In genomic region chr14:18271666-18272065, GRCm38 (mm10) we compare ENCODE assay signal across 8 mouse cellular contexts. TPM values are rescaled to one million over a fixed set of nuclear protein-coding genes. Genes with fewer than 3 reads are reported as not detected.
DNase-seq lines count a peak whose midpoint lies in the region; ATAC-seq and TF ChIP-seq lines count a peak whose summit lies in the region.

No protein-coding gene starts in this region.

- intact Hi-C loops in gastrocnemius, adult 2 months (cut with DNase I) = loop anchor here (2.0 to 5.0 kb wide), 2 partner anchors 34 to 59 kb away; partner anchors contain the start of genes Nr1d2 and Ube2e1
- intact Hi-C loops in gastrocnemius, postnatal 36 days (cut with DNase I) = loop anchor here (2.0 kb wide), 1 partner anchor 33 kb away; the partner anchor contains the start of gene Nr1d2
- intact Hi-C loops in left cerebral cortex, postnatal 10 days (cut with DNase I) = loop anchor here (5.0 kb wide), 1 partner anchor 59 kb away; no protein-coding TSS in a partner anchor

- peak overlapping the region; percentile 67 for H3K9ac ChIP-seq in ES-Bruce4 (ENCODE audit: low read depth, poor library complexity, severe bottlenecking)
- H3K9ac ChIP-seq in forebrain, embryonic 14.5 days (ENCODE audit: low read length) = peak overlapping the region; percentile 80
- H3K9ac ChIP-seq in liver, postnatal 0 days (replicated peaks) = peak overlapping the region; percentile 66

- TF ChIP-seq EP300 in ES-Bruce4 (IDR thresholded peaks at IDR 0.05; ENCODE audit: insufficient read depth, low read depth, low read length) = no peak
- no peak for TF ChIP-seq EP300 in liver, postnatal 0 days (IDR thresholded peaks at IDR 0.05; ENCODE audit: low read depth)

- TF ChIP-seq CTCF in gastrocnemius, adult 2 months (IDR thresholded peaks at IDR 0.05) = no peak
- no peak for TF ChIP-seq CTCF in ES-Bruce4 (IDR thresholded peaks at IDR 0.05; ENCODE audit: low read depth, low read length)
- TF ChIP-seq CTCF in liver, postnatal 0 days (IDR thresholded peaks at IDR 0.05; ENCODE audit: low read depth) = no peak

- no peaks in the 10 kb centered on the region for H3K9me3 ChIP-seq in ES-Bruce4 (replicated peaks; ENCODE audit: control insufficient read depth, insufficient read depth, low read length, poor library complexity, severe bottlenecking)
- no peaks in the 10 kb centered on the region for H3K9me3 ChIP-seq in forebrain, embryonic 14.5 days (replicated peaks; ENCODE audit: control insufficient read depth, low read length)
- no peaks in the 10 kb centered on the region for H3K9me3 ChIP-seq in liver, postnatal 0 days (ENCODE audit: low read length)

- H3K27ac ChIP-seq in gastrocnemius, adult 2 months = peak overlapping the region; percentile 91
- no peak overlapping the region for H3K27ac ChIP-seq in ES-Bruce4 (ENCODE audit: insufficient read depth, low read length)
- no peak overlapping the region for H3K27ac ChIP-seq in forebrain, embryonic 14.5 days (ENCODE audit: low read depth, low read length)
- peak overlapping the region; percentile 83 for H3K27ac ChIP-seq in liver, postnatal 0 days (ENCODE audit: low read depth)

- no peaks in the 10 kb centered on the region for H3K27me3 ChIP-seq in ES-Bruce4 (ENCODE audit: control insufficient read depth, insufficient read depth, low read length, poor library complexity, severe bottlenecking)
- H3K27me3 ChIP-seq in forebrain, embryonic 14.5 days (replicated peaks; ENCODE audit: control insufficient read depth, insufficient read depth, low read length) = no peaks in the 10 kb centered on the region
- H3K27me3 ChIP-seq in liver, postnatal 0 days (ENCODE audit: insufficient read depth, low read length) = no peaks in the 10 kb centered on the region

- no peak for ATAC-seq in forebrain, embryonic 14.5 days
- no peak for ATAC-seq in liver, postnatal 0 days

- peaks cover 35% of the 10 kb centered on the region for H3K36me3 ChIP-seq in ES-Bruce4 (ENCODE audit: control insufficient read depth, insufficient read depth, low read length, poor library complexity, severe bottlenecking)
- H3K36me3 ChIP-seq in forebrain, embryonic 14.5 days (ENCODE audit: control insufficient read depth, insufficient read depth, low read length) = peaks cover 19% of the 10 kb centered on the region
- peaks cover 11% of the 10 kb centered on the region for H3K36me3 ChIP-seq in liver, postnatal 0 days (replicated peaks; ENCODE audit: insufficient read depth, low read length)

- H3K4me1 ChIP-seq in ES-Bruce4 (ENCODE audit: control insufficient read depth, insufficient read depth, low read length) = peaks cover 1% of the 10 kb centered on the region
- H3K4me1 ChIP-seq in forebrain, embryonic 14.5 days (ENCODE audit: control insufficient read depth, insufficient read depth, low read length) = peaks cover 14% of the 10 kb centered on the region; the same call in 1 of the 2 replicates
- peaks cover 5% of the 10 kb centered on the region; the same call in 1 of the 2 replicates for H3K4me1 ChIP-seq in liver, postnatal 0 days (ENCODE audit: insufficient read depth)

- H3K4me3 ChIP-seq in gastrocnemius, adult 2 months = peak overlapping the region; percentile 84
- peak overlapping the region; percentile 95 for H3K4me3 ChIP-seq in ES-Bruce4 (ENCODE audit: low read depth, low read length)
- peak overlapping the region; percentile 87 for H3K4me3 ChIP-seq in forebrain, embryonic 14.5 days (ENCODE audit: low read depth, low read length)
- peak overlapping the region; percentile 72 for H3K4me3 ChIP-seq in liver, postnatal 0 days (ENCODE audit: low read depth, low read length)

- no peak for TF ChIP-seq POLR2A in ES-Bruce4 (IDR thresholded peaks at IDR 0.05; ENCODE audit: insufficient read depth, low read length)

- DNase-seq in gastrocnemius, adult 2 months = no peak
- no peak for DNase-seq in gastrocnemius, postnatal 36 days
- DNase-seq in forebrain, embryonic 14.5 days (ENCODE audit: low spot score) = peak; percentile 20
- DNase-seq in liver, postnatal 0 days = no peak
- DNase-seq in spleen, postnatal 10 days (ENCODE audit: low spot score in 2 of 2) = no peak
- no peak for DNase-seq in adrenal gland, postnatal 36 days
- DNase-seq in left cerebral cortex, postnatal 10 days (ENCODE audit: extremely low spot score in 1 of 2, low spot score in 2 of 2) = no peak

- WGBS in forebrain, embryonic 14.5 days = 9% methylated on average over 7 of the region's 7 CpGs
- WGBS in liver, postnatal 0 days (ENCODE audit: insufficient replicate concordance) = 12% methylated on average over 6 of the region's 7 CpGs

- peak overlapping the region; percentile 67 for H3K4me2 ChIP-seq in forebrain, embryonic 14.5 days (ENCODE audit: low read length)
- peak overlapping the region; percentile 68 for H3K4me2 ChIP-seq in liver, postnatal 0 days (ENCODE audit: low read depth, low read length)

RNA-seq across cellular contexts. Expression of gene Rpl15, which starts 0.5 kb away (rescaled TPM):
- 100 to 1,000 TPM; 519 to 581 TPM for total RNA-seq in gastrocnemius, adult 2 months (2021)
- 100 to 1,000 TPM; 451 to 512 TPM for total RNA-seq in gastrocnemius, postnatal 36 days (2021)
- 1,134 and 1,178 TPM in 2 replicates for polyA plus RNA-seq in ES-Bruce4 (2011; ENCODE audit: insufficient read depth, insufficient read length, low read depth, missing spikeins)
- polyA plus RNA-seq in forebrain, embryonic 14.5 days (2014; fragmentation: Nextera tagmentation; extraction: Ambion mirVana) = 374 and 464 TPM in 2 replicates
- 224 and 240 TPM in 2 replicates for polyA plus RNA-seq in liver, postnatal 0 days (2015; fragmentation: Nextera tagmentation; extraction: Ambion mirVana)
- 100 to 1,000 TPM; 864 to 902 TPM for total RNA-seq in adrenal gland, postnatal 36 days (2021)
- total RNA-seq in left cerebral cortex, postnatal 10 days (2021) = 100 to 1,000 TPM; 585 to 608 TPM

RNA-seq across cellular contexts. Expression of gene Nkiras1, which starts 0.7 kb away (rescaled TPM):
- 10 to 100 TPM; 30.1 to 44.9 TPM for total RNA-seq in gastrocnemius, adult 2 months (2021)
- 10 to 100 TPM; 27.7 to 31.9 TPM for total RNA-seq in gastrocnemius, postnatal 36 days (2021)
- polyA plus RNA-seq in ES-Bruce4 (2011; ENCODE audit: insufficient read depth, insufficient read length, low read depth, missing spikeins) = 15.5 and 16.6 TPM in 2 replicates
- polyA plus RNA-seq in forebrain, embryonic 14.5 days (2014; fragmentation: Nextera tagmentation; extraction: Ambion mirVana) = 28.7 and 34.3 TPM in 2 replicates
- 19.1 and 20.1 TPM in 2 replicates for polyA plus RNA-seq in liver, postnatal 0 days (2015; fragmentation: Nextera tagmentation; extraction: Ambion mirVana)
- 10 to 100 TPM; 23.5 to 27.0 TPM for total RNA-seq in adrenal gland, postnatal 36 days (2021)
- 10 to 100 TPM; 78.4 to 83.4 TPM for total RNA-seq in left cerebral cortex, postnatal 10 days (2021)

RNA-seq across cellular contexts. Expression of gene Nr1d2, which starts 32.7 kb away (rescaled TPM):
- 10 to 100 TPM; 49.9 to 91.6 TPM for total RNA-seq in gastrocnemius, adult 2 months (2021)
- total RNA-seq in gastrocnemius, postnatal 36 days (2021) = 10 to 100 TPM; 81.7 to 94.1 TPM
- polyA plus RNA-seq in ES-Bruce4 (2011; ENCODE audit: insufficient read depth, insufficient read length, low read depth, missing spikeins) = 16.1 and 16.3 TPM in 2 replicates
- 6.7 and 7.1 TPM in 2 replicates for polyA plus RNA-seq in forebrain, embryonic 14.5 days (2014; fragmentation: Nextera tagmentation; extraction: Ambion mirVana)
- polyA plus RNA-seq in liver, postnatal 0 days (2015; fragmentation: Nextera tagmentation; extraction: Ambion mirVana) = 6.2 and 6.5 TPM in 2 replicates
- total RNA-seq in adrenal gland, postnatal 36 days (2021) = 10 to 100 TPM; 69.0 to 98.7 TPM
- total RNA-seq in left cerebral cortex, postnatal 10 days (2021) = 10 to 100 TPM; 50.1 to 57.3 TPM

RNA-seq across cellular contexts. Expression of gene Ube2e1, which starts 60.0 kb away (rescaled TPM):
- 10 to 100 TPM; 86.5 to 95.5 TPM for total RNA-seq in gastrocnemius, adult 2 months (2021)
- 100 to 1,000 TPM; 105 TPM for total RNA-seq in gastrocnemius, postnatal 36 days (2021)
- polyA plus RNA-seq in ES-Bruce4 (2011; ENCODE audit: insufficient read depth, insufficient read length, low read depth, missing spikeins) = 128 and 144 TPM in 2 replicates
- polyA plus RNA-seq in forebrain, embryonic 14.5 days (2014; fragmentation: Nextera tagmentation; extraction: Ambion mirVana) = 78.0 and 78.7 TPM in 2 replicates
- polyA plus RNA-seq in liver, postnatal 0 days (2015; fragmentation: Nextera tagmentation; extraction: Ambion mirVana) = 40.8 and 43.5 TPM in 2 replicates
- total RNA-seq in adrenal gland, postnatal 36 days (2021) = 10 to 100 TPM; 71.8 to 75.0 TPM
- 100 to 1,000 TPM; 117 to 120 TPM for total RNA-seq in left cerebral cortex, postnatal 10 days (2021)

Comparison
In these comparisons a context has a peak if more than half of its experiments do, and no peak if none do; other contexts are left out.
1. H3K27ac ChIP-seq: peak in gastrocnemius, adult 2 months (single experiment) and liver, postnatal 0 days (single experiment); none in ES-Bruce4 (single experiment) and forebrain, embryonic 14.5 days (single experiment).
2. Peak in every context shown above with its lines, with median percentiles within 50 percentile points of each other: H3K4me3 ChIP-seq and H3K9ac ChIP-seq.